Mouse (Mus musculus) embryonic fibroblast, embryonic 13.5 days (primary cell): Measurements from ENCODE around the gene Ano8.

ENCODE experiments used
- CTCF ChIP-seq: IDR thresholded peaks from 2 replicates; pipeline ENCODE4 v1.5.1; 2011; ENCODE audit warnings: mild to moderate bottlenecking, control low read depth, low read length, moderate library complexity, borderline replicate concordance; ENCODE audit not compliant: insufficient read depth
- POLR2A ChIP-seq: IDR thresholded peaks from 2 replicates; pipeline ENCODE4 v1.6.1; 2011; ENCODE audit warnings: low read depth, mild to moderate bottlenecking, control low read depth, low read length, moderate library complexity

- TF ChIP-seq CTCF (no peak), POLR2A (no peak)
Measured at GRCm38 (mm10) chr8:71478943-71479342, 6.8 kb downstream of the Ano8 start.
